Mouse (Mus musculus): ENCODE data around the gene Gm28710. TPM values are rescaled to one million over a fixed set of nuclear protein-coding genes. Genes with fewer than 3 reads are reported as not detected.

Gm28710 gene
- polyA plus RNA-seq, 1 experiment from 2014 or later = 0.05 TPM

Other genes starting within 250 kb of the Gm28710 start
- 0.61 and 0.79 TPM in 2 replicates for gene Hgf, start 238.3 kb upstream of the Gm28710 start, polyA plus RNA-seq (2016; fragmentation: Nextera tagmentation; extraction: Ambion mirVana)